Mouse (Mus musculus): Measurements from ENCODE around the gene Slc15a4. TPM values are rescaled to one million over a fixed set of nuclear protein-coding genes. Genes with fewer than 3 reads are reported as not detected.

Slc15a4 gene
- polyA plus RNA-seq, 1 experiment, result 7.5 TPM

DNA sequence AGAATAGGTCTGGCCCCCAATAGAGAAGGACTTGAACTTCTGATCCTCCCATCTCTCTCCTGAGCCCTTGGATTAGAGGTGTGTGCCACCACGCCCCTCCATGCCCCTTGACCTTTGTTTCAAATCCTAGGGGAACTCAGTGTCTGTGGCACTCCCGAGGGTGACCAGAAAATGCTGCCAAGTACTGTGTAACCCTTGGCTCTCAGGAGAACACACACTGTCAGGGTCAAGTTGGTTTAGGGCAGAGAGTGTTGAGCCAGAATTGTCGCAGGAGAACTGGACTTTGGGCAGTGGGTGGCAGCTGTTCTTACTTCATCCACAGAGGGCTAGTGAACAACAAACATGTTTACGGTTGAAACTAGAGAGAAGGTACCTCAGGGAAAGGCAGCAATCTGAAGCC is 4.9 kb upstream of the Slc15a4 start:
- Histone ChIP-seq H3K4me3 (ENCODE audit: insufficient read depth, low read depth, low read length) (no peak overlapping the region), H3K27ac (replicated peaks; ENCODE audit: low read depth, low read length) (no peak overlapping the region), H3K4me1 (ENCODE audit: control insufficient read depth, insufficient read depth, insufficient read length, low read length) (no peaks in the 10 kb centered on the region)

DNA sequence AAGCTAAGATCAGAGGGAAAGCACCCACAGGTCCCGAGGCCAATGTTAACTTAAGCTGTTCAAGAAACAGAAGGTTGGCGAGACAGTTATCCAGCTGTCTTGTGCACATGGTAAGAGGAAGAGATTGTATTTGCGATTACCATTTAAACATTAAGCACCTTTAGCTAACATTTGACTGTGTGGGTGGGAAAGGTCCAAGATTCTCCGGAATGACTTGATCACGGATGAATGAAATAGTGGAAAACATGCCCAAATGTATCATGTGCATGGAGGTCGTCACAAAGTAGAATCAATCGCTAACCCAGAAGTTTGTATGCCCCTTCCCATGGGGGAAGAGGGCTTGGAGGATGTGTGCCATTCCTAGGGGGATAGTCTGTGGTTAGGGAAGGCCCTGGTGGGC is 969 bp upstream of the Slc15a4 start:
- H3K27ac ChIP-seq (replicated peaks; ENCODE audit: low read depth, low read length), result no peak overlapping the region
- H3K4me3 ChIP-seq (ENCODE audit: insufficient read depth, low read depth, low read length), result no peak overlapping the region
- no peaks in the 10 kb centered on the region for H3K4me1 ChIP-seq (ENCODE audit: control insufficient read depth, insufficient read depth, insufficient read length, low read length)

DNA sequence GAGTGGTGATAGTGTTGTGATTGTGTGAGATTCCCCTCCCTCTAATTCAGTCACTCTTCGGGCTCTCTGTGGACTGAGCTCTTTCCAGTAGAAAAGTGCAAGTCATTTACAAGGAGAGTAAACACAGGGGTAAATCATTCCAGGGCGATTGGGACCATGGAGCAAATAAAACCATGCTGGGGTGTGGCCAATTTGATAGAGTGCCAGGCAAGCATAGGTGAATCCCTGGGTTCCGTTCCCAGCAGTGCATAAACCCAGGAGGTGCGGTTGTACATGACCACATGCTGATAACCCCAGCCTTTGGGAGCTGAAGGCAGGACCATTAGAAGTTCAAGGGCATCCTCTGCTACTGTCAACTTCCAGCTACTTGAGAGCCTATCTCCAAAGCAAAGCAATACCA is 491 bp upstream of the Slc15a4 start:
- Histone ChIP-seq H3K27ac (replicated peaks; ENCODE audit: low read depth, low read length) (no peak overlapping the region), H3K4me1 (ENCODE audit: control insufficient read depth, insufficient read depth, insufficient read length, low read length) (no peaks in the 10 kb centered on the region), H3K4me3 (ENCODE audit: insufficient read depth, low read depth, low read length) (no peak overlapping the region)

DNA sequence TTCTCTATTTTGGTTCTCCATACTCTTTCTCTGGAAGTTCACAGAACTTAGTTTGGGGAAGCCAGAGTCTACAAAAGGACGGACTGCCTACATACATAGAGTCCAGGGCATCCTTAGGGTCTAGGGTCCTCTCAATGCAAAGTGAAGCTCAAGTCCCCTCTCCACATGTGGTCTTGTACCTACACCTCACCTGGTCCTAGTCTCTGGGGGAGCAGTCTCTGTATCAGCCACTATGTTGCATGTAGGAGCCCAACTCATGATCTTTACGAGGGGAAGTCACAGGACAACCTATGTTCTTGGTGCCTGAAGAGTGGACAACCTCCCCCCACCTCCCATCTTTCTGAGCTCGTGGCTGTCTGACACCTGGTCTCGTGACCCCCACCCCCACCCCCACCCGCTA is 1.0 kb downstream of the Slc15a4 start:
- Histone ChIP-seq H3K4me3 (ENCODE audit: insufficient read depth, low read depth, low read length) (no peak overlapping the region), H3K27ac (replicated peaks; ENCODE audit: low read depth, low read length) (no peak overlapping the region), H3K4me1 (ENCODE audit: control insufficient read depth, insufficient read depth, insufficient read length, low read length) (no peaks in the 10 kb centered on the region)

DNA sequence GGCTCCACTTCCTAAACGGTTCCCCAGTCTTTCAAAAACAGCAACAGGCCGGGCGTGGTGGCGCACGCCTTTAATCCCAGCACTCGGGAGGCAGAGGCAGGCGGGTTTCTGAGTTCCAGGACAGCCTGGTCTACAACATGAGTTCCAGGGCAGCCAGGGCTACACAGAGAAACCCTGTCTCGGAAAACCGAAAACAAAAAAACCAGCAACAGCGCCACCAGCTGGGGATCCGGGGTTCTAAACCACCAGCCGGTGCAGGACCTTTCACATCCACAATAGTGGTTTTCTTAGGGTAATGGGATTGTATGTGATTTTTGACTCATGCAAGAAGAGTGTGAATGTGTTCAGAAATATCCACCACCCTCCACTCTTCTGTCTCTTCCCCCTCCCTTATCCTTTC is 5.5 kb downstream of the Slc15a4 start:
- H3K4me3 ChIP-seq (ENCODE audit: insufficient read depth, low read depth, low read length), result no peak overlapping the region
- no peaks in the 10 kb centered on the region for H3K4me1 ChIP-seq (ENCODE audit: control insufficient read depth, insufficient read depth, insufficient read length, low read length)
- H3K27ac ChIP-seq (replicated peaks; ENCODE audit: low read depth, low read length), result no peak overlapping the region

DNA sequence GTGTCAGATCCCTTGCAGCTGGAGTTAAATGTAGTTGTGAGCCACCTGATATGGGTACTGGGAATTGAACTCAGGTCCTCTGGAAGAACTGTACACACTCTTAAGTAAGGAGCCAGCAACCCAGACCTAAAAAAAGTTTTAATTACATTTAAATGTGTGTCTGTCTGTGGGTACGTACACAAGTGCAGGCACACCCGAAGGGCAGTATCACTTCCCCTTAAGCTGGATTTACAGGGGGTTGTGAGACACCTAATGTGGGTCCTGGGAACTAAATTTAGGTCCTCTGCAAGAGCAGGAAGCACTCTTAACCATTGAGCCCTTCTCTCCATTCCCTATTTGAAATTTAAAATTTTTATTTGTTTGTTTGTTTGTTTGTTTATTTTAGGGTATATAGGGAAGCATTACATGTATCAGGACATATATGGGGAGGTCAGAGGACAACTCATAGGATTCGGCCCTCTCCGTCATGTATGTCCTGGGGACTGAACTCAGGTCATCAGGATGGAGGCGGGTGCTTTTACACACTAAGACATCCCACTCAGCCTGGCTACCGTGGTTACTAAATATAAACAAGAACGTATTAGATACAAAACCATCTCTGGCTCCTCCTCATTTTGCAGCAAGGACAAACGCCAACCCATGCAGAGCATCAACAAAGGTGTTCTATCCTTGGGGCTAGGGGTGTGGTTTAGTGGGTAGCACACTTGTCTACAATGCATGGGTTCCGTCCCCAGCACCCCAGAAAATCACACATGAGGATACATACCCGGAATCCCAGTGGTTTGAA is 8.1 kb downstream of the Slc15a4 start:
- Histone ChIP-seq H3K4me3 (ENCODE audit: insufficient read depth, low read depth, low read length) (no peak overlapping the region), H3K4me1 (ENCODE audit: control insufficient read depth, insufficient read depth, insufficient read length, low read length) (no peaks in the 10 kb centered on the region), H3K27ac (replicated peaks; ENCODE audit: low read depth, low read length) (no peak overlapping the region)

DNA sequence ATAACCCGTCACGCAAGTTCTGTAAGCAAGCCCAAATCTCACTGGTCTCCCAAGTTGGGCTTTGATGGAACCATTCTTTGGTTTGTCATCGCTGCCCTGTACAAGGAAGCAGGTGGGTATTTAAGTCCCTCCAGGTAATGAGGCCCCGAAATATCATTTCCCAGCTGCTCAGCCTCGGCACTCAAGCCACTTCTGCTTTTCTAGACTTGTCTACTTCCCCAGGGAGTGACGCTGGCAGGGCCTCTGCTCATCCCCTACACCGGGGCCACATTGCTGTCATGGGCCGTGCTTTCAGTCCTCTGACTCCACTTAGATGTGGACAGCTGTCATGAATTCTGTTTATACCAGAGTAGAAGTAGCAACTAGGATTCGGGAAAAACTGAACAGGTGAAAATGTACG is 11.6 kb downstream of the Slc15a4 start:
- Histone ChIP-seq H3K4me3 (ENCODE audit: insufficient read depth, low read depth, low read length) (no peak overlapping the region), H3K4me1 (ENCODE audit: control insufficient read depth, insufficient read depth, insufficient read length, low read length) (peaks cover 3% of the 10 kb centered on the region; the same call in 1 of the 2 replicates), H3K27ac (replicated peaks; ENCODE audit: low read depth, low read length) (no peak overlapping the region)

DNA sequence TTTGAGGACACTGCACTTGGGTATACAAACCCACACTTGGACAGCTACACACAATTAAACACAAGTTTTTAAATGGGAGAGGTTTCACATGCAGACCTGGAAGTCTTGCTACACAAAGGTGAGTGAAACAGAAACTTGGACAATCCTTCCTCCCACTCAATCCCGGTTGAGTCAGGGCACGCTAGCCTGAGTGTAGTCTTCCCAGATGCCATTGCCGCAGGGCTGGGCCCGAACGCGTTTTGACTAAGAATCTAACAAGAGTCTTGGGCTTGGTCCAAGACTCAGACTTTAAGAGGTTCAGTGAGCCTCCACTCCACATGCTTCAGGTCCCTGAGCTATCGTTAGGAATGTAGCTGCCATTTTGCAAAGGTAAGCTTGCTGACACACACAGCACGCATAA is 12.3 kb downstream of the Slc15a4 start:
- Histone ChIP-seq H3K4me1 (ENCODE audit: control insufficient read depth, insufficient read depth, insufficient read length, low read length) (peaks cover 10% of the 10 kb centered on the region), H3K4me3 (ENCODE audit: insufficient read depth, low read depth, low read length) (no peak overlapping the region), H3K27ac (replicated peaks; ENCODE audit: low read depth, low read length) (no peak overlapping the region)

DNA sequence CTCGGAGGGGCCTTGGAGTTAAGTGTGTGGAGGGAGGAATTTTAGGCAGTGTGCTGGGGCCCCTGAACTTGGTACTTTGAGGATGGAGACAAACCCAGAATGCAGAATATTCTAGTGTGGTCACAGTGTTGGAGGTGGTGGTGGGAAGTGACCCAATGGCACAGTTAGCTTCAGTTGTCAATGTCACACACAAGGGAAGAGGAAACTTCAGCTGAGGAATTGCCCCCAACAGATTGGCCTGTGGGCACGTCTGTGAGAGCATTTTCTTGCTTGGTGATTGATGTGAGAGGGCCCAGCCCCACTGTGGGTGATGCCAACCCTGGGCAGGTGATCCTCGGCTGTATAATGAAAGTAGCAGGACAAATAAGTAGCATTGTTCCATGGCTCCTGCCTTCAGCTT is 13.9 kb downstream of the Slc15a4 start:
- Histone ChIP-seq H3K27ac (replicated peaks; ENCODE audit: low read depth, low read length) (no peak overlapping the region), H3K4me3 (ENCODE audit: insufficient read depth, low read depth, low read length) (no peak overlapping the region), H3K4me1 (ENCODE audit: control insufficient read depth, insufficient read depth, insufficient read length, low read length) (peaks cover 15% of the 10 kb centered on the region)

DNA sequence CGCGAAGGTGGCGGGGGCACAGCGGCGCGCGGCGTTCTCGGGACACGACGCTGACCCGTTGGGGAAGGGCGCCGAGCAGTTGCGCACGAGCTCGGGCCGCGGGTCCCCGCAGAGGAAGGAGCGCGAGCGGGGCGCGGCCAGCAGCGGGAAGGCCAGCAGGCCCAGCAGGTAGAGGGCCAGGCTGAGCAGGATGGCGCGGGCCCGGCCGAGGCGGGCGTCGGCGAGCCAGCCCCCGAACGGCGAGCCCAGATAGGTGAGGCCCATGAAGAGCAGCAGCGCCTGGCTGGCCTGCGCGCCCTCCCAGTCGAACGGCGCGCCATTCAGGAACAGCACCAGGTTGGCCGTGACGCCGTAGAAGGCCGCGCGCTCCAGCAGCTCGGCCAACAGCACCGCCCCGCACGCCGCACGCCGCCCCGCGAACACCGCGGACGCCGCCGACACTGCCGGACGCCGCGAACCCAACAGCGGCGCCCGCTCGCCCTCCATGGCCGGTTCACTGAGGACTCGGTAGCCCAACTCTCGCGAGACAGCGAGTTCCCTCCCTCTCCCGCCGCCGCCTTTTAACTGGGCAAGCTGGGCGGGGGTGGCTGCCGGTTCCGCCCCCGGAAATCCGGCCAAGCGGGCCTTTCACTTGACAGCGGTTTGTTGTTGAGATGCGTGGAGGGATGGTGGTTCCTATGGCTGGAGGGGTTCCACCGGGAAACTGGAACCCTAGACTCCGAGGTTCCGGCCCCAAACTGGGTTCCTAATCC is 15.6 kb downstream of the Slc15a4 start:
- H3K27ac ChIP-seq (replicated peaks; ENCODE audit: low read depth, low read length), result peak overlapping the region; percentile 67
- H3K4me1 ChIP-seq (ENCODE audit: control insufficient read depth, insufficient read depth, insufficient read length, low read length), result peaks cover 20% of the 10 kb centered on the region
- H3K4me3 ChIP-seq (ENCODE audit: insufficient read depth, low read depth, low read length), result peak overlapping the region; percentile 78

DNA sequence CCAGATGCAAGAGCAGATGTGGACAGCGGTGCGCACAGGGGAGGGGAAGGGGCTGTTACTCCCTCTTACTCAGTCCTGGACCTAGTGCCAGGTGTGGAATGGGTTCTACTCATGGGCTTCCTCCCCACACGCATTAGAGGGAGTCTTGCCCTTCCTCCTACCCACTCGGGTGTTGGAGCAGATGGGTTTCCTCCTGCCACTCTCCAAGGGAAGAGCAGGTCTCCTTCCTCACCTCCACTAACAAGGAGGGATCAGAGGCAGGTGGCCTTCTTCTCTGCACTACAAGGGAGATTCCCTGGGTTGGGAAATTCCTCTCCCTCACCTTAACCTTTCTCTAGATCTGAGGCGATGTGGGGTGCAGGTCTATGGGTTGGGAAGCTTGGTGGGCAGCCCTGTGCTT is 16.5 kb downstream of the Slc15a4 start:
- peak overlapping the region; percentile 36; the same call in 1 of the 2 replicates for H3K27ac ChIP-seq (replicated peaks; ENCODE audit: low read depth, low read length)
- H3K4me3 ChIP-seq (ENCODE audit: insufficient read depth, low read depth, low read length), result peak overlapping the region; percentile 78
- H3K4me1 ChIP-seq (ENCODE audit: control insufficient read depth, insufficient read depth, insufficient read length, low read length), result peaks cover 26% of the 10 kb centered on the region

DNA sequence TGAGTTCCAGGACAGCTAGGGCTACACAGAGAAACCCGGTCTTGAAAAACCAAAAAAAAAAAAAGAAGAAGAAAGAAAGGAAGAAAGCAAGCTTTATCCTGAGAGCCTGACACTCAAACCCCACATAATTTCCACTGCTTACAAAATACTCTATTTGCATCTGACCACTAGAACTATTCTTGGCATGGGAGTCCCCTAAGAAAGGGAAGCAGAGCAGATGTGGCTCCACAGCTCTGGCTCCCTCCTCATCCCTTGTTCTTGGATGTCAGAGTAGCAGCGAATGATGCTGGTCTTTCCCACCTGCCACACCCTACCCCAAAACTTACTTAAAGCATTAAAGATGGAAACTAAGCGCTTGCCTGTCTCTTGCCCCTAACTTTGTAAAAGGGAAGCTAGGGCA is 17.2 kb downstream of the Slc15a4 start:
- Histone ChIP-seq H3K4me1 (ENCODE audit: control insufficient read depth, insufficient read depth, insufficient read length, low read length) (peaks cover 26% of the 10 kb centered on the region), H3K4me3 (ENCODE audit: insufficient read depth, low read depth, low read length) (peak overlapping the region; percentile 78), H3K27ac (replicated peaks; ENCODE audit: low read depth, low read length) (peak overlapping the region; percentile 36; the same call in 1 of the 2 replicates)

DNA sequence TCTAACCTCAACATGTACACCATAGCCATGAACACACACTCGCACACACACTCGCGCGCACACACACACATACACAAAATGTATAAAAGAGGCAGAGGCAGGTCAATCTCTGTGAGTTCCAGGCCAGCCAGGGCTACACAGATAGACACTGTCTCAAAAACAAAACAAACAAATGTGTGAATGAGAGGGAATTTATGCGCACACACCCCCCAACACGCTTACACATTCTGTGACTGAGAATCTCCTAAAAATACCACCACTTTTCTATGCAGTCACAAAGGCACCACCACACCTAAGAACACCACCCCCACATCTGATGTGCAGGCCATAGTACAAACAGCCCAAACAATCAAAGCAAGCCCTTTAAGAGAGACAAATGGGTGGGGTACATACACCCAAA is 20.3 kb downstream of the Slc15a4 start:
- Histone ChIP-seq H3K4me1 (ENCODE audit: control insufficient read depth, insufficient read depth, insufficient read length, low read length) (peaks cover 38% of the 10 kb centered on the region), H3K27ac (replicated peaks; ENCODE audit: low read depth, low read length) (no peak overlapping the region; the same call in 1 of the 2 replicates)

DNA sequence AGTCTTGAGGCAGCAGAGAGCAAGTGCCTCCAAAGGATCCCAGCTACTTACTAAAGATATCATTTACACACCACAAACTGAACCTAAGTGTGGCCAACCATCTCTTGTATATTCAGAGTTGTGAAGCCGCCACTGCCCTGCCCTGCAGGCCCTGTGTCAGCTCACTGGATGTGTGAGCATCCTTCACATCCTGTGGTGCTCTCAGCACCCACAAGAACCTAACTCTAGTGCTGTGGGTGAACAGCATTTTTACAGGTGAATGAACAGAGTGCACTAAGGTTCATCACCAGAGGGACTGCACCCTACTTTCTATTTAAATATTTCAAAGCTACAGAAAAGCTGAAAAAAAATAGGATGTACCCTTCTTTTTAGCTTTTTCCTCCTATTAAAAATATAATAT is 20.8 kb downstream of the Slc15a4 start:
- peaks cover 40% of the 10 kb centered on the region for H3K4me1 ChIP-seq (ENCODE audit: control insufficient read depth, insufficient read depth, insufficient read length, low read length)
- peak overlapping the region; percentile 73 for H3K27ac ChIP-seq (replicated peaks; ENCODE audit: low read depth, low read length)
- no peak overlapping the region for H3K4me3 ChIP-seq (ENCODE audit: insufficient read depth, low read depth, low read length)

More for the DNA sequence above, 20.3 kb downstream of the Slc15a4 start:
- no peak overlapping the region for H3K4me3 ChIP-seq (ENCODE audit: insufficient read depth, low read depth, low read length)

DNA sequence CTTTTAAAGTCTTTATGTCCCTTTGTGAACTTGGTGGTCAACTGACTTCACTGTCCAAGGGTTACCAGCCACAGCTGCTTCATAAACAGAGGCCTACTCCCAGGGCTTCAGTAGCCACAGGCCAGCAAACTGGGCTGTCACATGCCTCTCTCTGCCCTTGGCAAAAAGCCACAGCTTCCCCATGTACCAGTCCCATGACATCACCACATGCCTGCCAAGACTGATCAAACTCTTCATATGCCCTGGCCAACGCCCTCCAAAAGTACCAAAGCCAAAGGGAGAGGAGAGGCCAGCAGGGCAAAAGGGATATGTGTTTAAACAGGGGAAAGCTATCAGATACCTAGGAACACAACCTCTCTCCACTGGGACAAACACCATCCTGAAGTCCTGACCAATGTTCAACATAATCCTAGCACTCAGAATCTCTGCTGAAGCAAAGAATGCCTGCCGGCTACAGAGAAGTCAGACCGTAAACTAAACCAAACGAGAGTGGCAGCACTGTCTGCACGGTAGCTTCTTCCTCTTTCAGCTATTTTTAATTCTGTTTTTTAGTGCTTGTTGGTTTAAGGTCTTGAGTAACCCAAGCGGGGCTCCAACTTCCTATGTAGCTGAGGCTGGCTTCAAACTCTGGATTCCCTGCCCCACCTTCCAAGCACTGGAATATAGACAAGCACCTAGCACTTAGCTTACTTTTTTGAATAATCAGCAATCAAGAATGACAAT is 21.7 kb downstream of the Slc15a4 start:
- peaks cover 35% of the 10 kb centered on the region for H3K4me1 ChIP-seq (ENCODE audit: control insufficient read depth, insufficient read depth, insufficient read length, low read length)
- H3K27ac ChIP-seq (replicated peaks; ENCODE audit: low read depth, low read length), result peak overlapping the region; percentile 81
- H3K4me3 ChIP-seq (ENCODE audit: insufficient read depth, low read depth, low read length), result no peak overlapping the region
